27 mouse cellular contexts compared by ENCODE assay signal in the genomic region with DNA sequence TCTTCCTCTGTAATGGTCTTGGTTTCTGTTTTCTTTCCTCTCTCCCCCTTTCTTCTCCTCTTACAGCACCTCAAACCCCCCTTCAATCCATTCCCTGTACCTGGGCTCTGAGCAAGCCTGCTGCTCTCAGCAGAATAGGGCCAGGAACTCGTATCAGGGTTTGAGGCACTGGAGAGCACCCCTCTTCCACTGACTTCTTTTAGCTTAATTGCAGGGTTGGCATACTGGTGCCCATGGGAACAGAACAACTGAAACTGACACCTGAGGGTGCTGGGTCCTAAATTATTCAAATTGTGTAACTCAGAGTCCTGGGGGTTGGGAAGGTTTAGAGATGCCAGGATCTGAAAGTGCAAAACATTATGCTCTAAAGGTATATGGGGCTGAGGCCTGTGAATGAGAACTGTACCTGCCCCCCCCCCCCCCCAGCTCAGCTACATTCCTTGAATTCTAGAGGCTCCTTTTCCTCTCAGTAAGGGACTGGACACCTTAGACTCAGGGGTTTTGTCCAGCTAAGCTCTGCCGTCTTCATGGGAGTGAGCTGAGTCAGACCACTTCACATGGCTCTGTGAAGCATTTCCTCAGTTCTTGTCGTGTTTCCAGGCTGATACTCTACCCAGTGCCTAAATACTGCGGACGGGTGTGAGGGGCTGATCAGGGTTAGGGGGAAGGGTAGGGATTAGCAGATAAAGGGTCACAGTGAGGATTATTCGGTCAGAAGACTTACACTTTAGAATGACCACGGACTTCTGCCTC. TPM values are rescaled to one million over a fixed set of nuclear protein-coding genes. Genes with fewer than 3 reads are reported as not detected.
DNase-seq lines count a peak whose midpoint lies in the region; ATAC-seq and TF ChIP-seq lines count a peak whose summit lies in the region.
"Had no signal": no experiment of that assay in that cellular context is flagged by ENCODE, and none has a peak within 500 bp of the region (broad histone marks: within the 10 kb centered on the region; RNA-seq: fewer than 3 reads in every experiment).

A gene (minus strand): TSS at position 250 of the 753 bp plus-strand sequence.

- 0 out of 2 replicates have a peak, but pooled peaks cover 7% of the 10 kb centered on the region for H3K27me3 ChIP-seq in liver, embryonic 11.5 days (replicated peaks; ENCODE audit: control insufficient read depth, insufficient read depth, low read length)
- no peaks in the 10 kb centered on the region for H3K27me3 ChIP-seq in liver, postnatal 0 days (ENCODE audit: insufficient read depth, low read length)
- H3K27me3 ChIP-seq in midbrain, embryonic 15.5 days (replicated peaks), result no peaks in the 10 kb centered on the region
- H3K27me3 ChIP-seq in midbrain, postnatal 0 days (ENCODE audit: insufficient read depth, low read length), result no peaks in the 10 kb centered on the region
- H3K27me3 ChIP-seq: embryonic facial prominence, embryonic 13.5 days; forebrain, embryonic 13.5 days; limb, embryonic 15.5 days; liver, embryonic 15.5 days; neural tube, embryonic 13.5 days had no signal

- ATAC-seq in liver, embryonic 11.5 days (replicated peaks; ENCODE audit: low FRiP score), result 0 out of 2 replicates have a peak, but pooled peaks have one; percentile 29
- ATAC-seq in liver, postnatal 0 days, result no peak
- ATAC-seq in midbrain, embryonic 15.5 days (replicated peaks), result peak; percentile 62; the same call in 1 of the 2 replicates
- ATAC-seq in midbrain, postnatal 0 days (ENCODE audit: low FRiP score), result no peak
- ATAC-seq: activated CD4-positive, CD25-positive, alpha-beta regulatory T cell, adult 4 months; forebrain, embryonic 13.5 days; hindbrain, embryonic 16.5 days had no signal

- H3K4me3 ChIP-seq in liver, embryonic 11.5 days (ENCODE audit: low read depth, low read length), result no peak within 1 kb of the TSS
- no peak within 1 kb of the TSS for H3K4me3 ChIP-seq in liver, postnatal 0 days (ENCODE audit: low read depth, low read length)
- no peak within 1 kb of the TSS for H3K4me3 ChIP-seq in midbrain, embryonic 15.5 days
- H3K4me3 ChIP-seq in midbrain, postnatal 0 days (ENCODE audit: low read depth, low read length), result no peak within 1 kb of the TSS
- H3K4me3 ChIP-seq: embryonic facial prominence, embryonic 13.5 days; forebrain, embryonic 13.5 days; limb, embryonic 15.5 days; liver, embryonic 15.5 days; midbrain, embryonic 12.5 days; neural tube, embryonic 13.5 days had no signal

- WGBS in liver, embryonic 11.5 days, result 45% methylated on average over 7 of the region's 7 CpGs
- WGBS in liver, postnatal 0 days (ENCODE audit: insufficient replicate concordance), result 43% methylated on average over 7 of the region's 7 CpGs
- WGBS in midbrain, embryonic 15.5 days, result 43% methylated on average over 7 of the region's 7 CpGs
- WGBS in midbrain, postnatal 0 days, result 36% methylated on average over 7 of the region's 7 CpGs

- peak; percentile 82 for DNase-seq in heart, adult 11 months
- no peak for DNase-seq in heart, postnatal 25 days (ENCODE audit: low spot score)
- DNase-seq in liver, embryonic 11.5 days (ENCODE audit: low spot score), result no peak
- no peak for DNase-seq in liver, postnatal 0 days
- DNase-seq in midbrain, postnatal 0 days (ENCODE audit: low spot score), result no peak
- no peak for DNase-seq in embryo, embryonic 11 days
- DNase-seq: adrenal gland, adult 8-10 months; B cell, adult 2 months; cerebellum, adult 18-20 months; cerebellum, postnatal 14 days; gastrocnemius, postnatal 10 days; heart, adult 18-20 months; kidney, adult 11 months; left cerebral cortex, postnatal 4 days; thymus, postnatal 14 days had no signal

- intact Hi-C loops in heart, postnatal 25 days (cut with DNase I), result no loop called here

- no peak for TF ChIP-seq EP300 in liver, postnatal 0 days (IDR thresholded peaks at IDR 0.05; ENCODE audit: low read depth)

- no peak for TF ChIP-seq CTCF in liver, postnatal 0 days (IDR thresholded peaks at IDR 0.05; ENCODE audit: low read depth)
- no peak for TF ChIP-seq CTCF in midbrain, postnatal 0 days (IDR thresholded peaks at IDR 0.05)

- no peak within 1 kb of the TSS for H3K4me2 ChIP-seq in liver, embryonic 11.5 days
- H3K4me2 ChIP-seq in liver, postnatal 0 days (ENCODE audit: low read depth, low read length), result no peak within 1 kb of the TSS
- no peak within 1 kb of the TSS for H3K4me2 ChIP-seq in midbrain, embryonic 15.5 days
- H3K4me2 ChIP-seq in midbrain, postnatal 0 days (ENCODE audit: low read depth, low read length, poor library complexity, severe bottlenecking), result no peak within 1 kb of the TSS
- H3K4me2 ChIP-seq: embryonic facial prominence, embryonic 13.5 days; forebrain, embryonic 13.5 days; limb, embryonic 15.5 days; liver, embryonic 15.5 days; midbrain, embryonic 12.5 days; neural tube, embryonic 13.5 days had no signal

- no peak within 1 kb of the TSS for H3K27ac ChIP-seq in liver, embryonic 11.5 days (ENCODE audit: low read depth, low read length)
- no peak within 1 kb of the TSS for H3K27ac ChIP-seq in liver, postnatal 0 days (ENCODE audit: low read depth)
- no peak within 1 kb of the TSS for H3K27ac ChIP-seq in midbrain, embryonic 15.5 days
- H3K27ac ChIP-seq in midbrain, postnatal 0 days (ENCODE audit: low read depth, low read length), result no peak within 1 kb of the TSS
- H3K27ac ChIP-seq: embryonic facial prominence, embryonic 13.5 days; forebrain, embryonic 13.5 days; kidney, postnatal 0 days; limb, embryonic 15.5 days; liver, embryonic 15.5 days; midbrain, embryonic 12.5 days; neural tube, embryonic 13.5 days had no signal

- H3K9me3 ChIP-seq in liver, embryonic 11.5 days (ENCODE audit: control insufficient read depth, low read length), result no peaks in the 10 kb centered on the region
- no peaks in the 10 kb centered on the region for H3K9me3 ChIP-seq in liver, postnatal 0 days (ENCODE audit: low read length)
- no peaks in the 10 kb centered on the region for H3K9me3 ChIP-seq in midbrain, embryonic 15.5 days
- no peaks in the 10 kb centered on the region for H3K9me3 ChIP-seq in midbrain, postnatal 0 days (ENCODE audit: low read length)
- H3K9me3 ChIP-seq: embryonic facial prominence, embryonic 13.5 days; forebrain, embryonic 13.5 days; limb, embryonic 15.5 days; liver, embryonic 15.5 days; midbrain, embryonic 12.5 days; neural tube, embryonic 13.5 days had no signal

- no peak within 1 kb of the TSS for H3K9ac ChIP-seq in liver, embryonic 11.5 days (ENCODE audit: low read depth, low read length)
- no peak within 1 kb of the TSS for H3K9ac ChIP-seq in liver, postnatal 0 days (replicated peaks)
- H3K9ac ChIP-seq in midbrain, embryonic 15.5 days, result no peak within 1 kb of the TSS
- no peak within 1 kb of the TSS for H3K9ac ChIP-seq in midbrain, postnatal 0 days (replicated peaks; ENCODE audit: low read length, poor library complexity, severe bottlenecking)
- H3K9ac ChIP-seq: embryonic facial prominence, embryonic 13.5 days; forebrain, embryonic 13.5 days; limb, embryonic 15.5 days; liver, embryonic 15.5 days; midbrain, embryonic 12.5 days; neural tube, embryonic 13.5 days had no signal

- peaks cover 25% of the 10 kb centered on the region for H3K36me3 ChIP-seq in liver, embryonic 11.5 days (ENCODE audit: control insufficient read depth, insufficient read depth, low read length)
- peaks cover 18% of the 10 kb centered on the region for H3K36me3 ChIP-seq in liver, postnatal 0 days (replicated peaks; ENCODE audit: insufficient read depth, low read length)
- H3K36me3 ChIP-seq in midbrain, embryonic 15.5 days (replicated peaks), result peaks cover 33% of the 10 kb centered on the region
- peaks cover 26% of the 10 kb centered on the region for H3K36me3 ChIP-seq in midbrain, postnatal 0 days (ENCODE audit: insufficient read depth, low read length)

- no peaks in the 10 kb centered on the region; the same call in 1 of the 2 replicates for H3K4me1 ChIP-seq in liver, embryonic 11.5 days (replicated peaks; ENCODE audit: control insufficient read depth, insufficient read depth, low read length)
- H3K4me1 ChIP-seq in liver, postnatal 0 days (ENCODE audit: insufficient read depth), result no peaks in the 10 kb centered on the region
- no peaks in the 10 kb centered on the region for H3K4me1 ChIP-seq in midbrain, embryonic 15.5 days
- no peaks in the 10 kb centered on the region for H3K4me1 ChIP-seq in midbrain, postnatal 0 days (ENCODE audit: insufficient read depth, low read length)
- H3K4me1 ChIP-seq: embryonic facial prominence, embryonic 13.5 days; forebrain, embryonic 13.5 days; limb, embryonic 15.5 days; liver, embryonic 15.5 days; midbrain, embryonic 12.5 days; neural tube, embryonic 13.5 days had no signal

RNA-seq across cellular contexts. Expression of the gene that starts here (rescaled TPM):
- not detected for total RNA-seq in heart, postnatal 25 days (2021)
- not detected in 2 replicates for polyA plus RNA-seq in liver, embryonic 11.5 days (2014; fragmentation: Nextera tagmentation; extraction: Ambion mirVana)
- not detected in 2 replicates for polyA plus RNA-seq in liver, postnatal 0 days (2015; fragmentation: Nextera tagmentation; extraction: Ambion mirVana)
- polyA plus RNA-seq in midbrain, embryonic 15.5 days (2015; fragmentation: Nextera tagmentation; extraction: Ambion mirVana), result not detected in 2 replicates
- 0.05 TPM in 1 of 2 replicates, not detected in the other for total RNA-seq in midbrain, postnatal 0 days (2014; rRNA removed)
- not detected in 2 replicates for polyA plus RNA-seq in midbrain, postnatal 0 days (2015; fragmentation: Nextera tagmentation; extraction: Ambion mirVana)
- total RNA-seq: gastrocnemius, postnatal 10 days; heart, adult 18-20 months; left cerebral cortex, postnatal 4 days; MEL had no signal
- polyA plus RNA-seq: activated CD4-positive, CD25-positive, alpha-beta regulatory T cell, adult 4 months; embryonic facial prominence, embryonic 13.5 days; forebrain, embryonic 13.5 days; heart, embryonic 14.5 days; hindbrain, embryonic 16.5 days; kidney, postnatal 0 days; limb, embryonic 15.5 days; liver, embryonic 15.5 days; midbrain, embryonic 12.5 days; neural tube, embryonic 13.5 days had no signal

Comparison
In these comparisons a context has a peak if more than half of its experiments do, and no peak if none do; other contexts are left out.
1. Peak in ATAC-seq in liver, embryonic 11.5 days; RNA of the gene not detected or under 1 TPM.
2. Peak in ATAC-seq in midbrain, embryonic 15.5 days; RNA of the gene not detected or under 1 TPM.